Mouse (Mus musculus) frontal cortex, postnatal 10 days (tissue): ENCODE measurements around the gene Rufy3.

Source experiments
- DNase-seq, 2 experiments: peaks; one replicate each; pipeline ENCODE4 v3.0.0; 2022; ENCODE audit warnings: low spot score in 2 of 2, mixed read lengths in 1 of 2

Gene Rufy3

GRCm38 (mm10) chr5:88629125-88629524, 64.3 kb downstream of the Rufy3 start:
- no peak for DNase-seq

DNA sequence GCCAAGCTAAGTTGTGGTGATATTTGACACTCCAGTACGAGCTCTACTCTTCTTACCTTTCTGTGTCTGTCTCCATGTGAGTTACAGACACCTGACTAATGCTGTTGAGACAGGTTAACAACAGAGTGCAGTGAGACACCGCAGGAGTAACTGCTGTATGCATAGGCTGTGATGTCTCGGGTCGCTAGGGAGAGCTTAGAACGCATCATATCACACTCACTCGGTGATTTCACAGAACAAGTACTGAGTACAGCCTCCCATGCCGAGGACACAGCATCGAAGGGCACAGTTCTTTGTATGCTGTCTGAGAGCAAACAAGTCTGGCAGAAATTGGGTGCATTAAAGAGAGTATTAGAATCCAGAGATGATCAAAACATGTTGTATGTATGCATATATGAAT, 65.1 kb downstream of the Rufy3 start:
- no peak for DNase-seq

DNA sequence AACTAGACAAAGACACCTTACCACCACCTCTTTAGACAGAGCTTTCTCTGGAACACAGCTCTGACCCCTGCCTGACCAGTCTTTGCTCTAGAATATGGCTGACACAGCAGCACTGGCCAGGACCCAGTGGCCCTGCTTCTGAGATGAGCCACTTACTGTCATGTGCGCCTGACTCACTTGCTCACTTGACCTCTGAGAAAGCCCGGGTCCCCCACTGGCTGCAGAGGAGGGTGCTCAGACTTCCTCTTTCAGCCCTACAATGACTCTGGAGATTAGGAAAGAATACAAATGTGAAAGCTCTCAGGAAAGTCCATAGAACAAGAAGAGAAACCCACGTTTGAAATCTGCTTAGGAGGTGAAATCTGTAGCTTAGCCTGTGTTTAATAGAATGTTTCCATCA, 66.0 kb downstream of the Rufy3 start:
- DNase-seq, result no peak

DNA sequence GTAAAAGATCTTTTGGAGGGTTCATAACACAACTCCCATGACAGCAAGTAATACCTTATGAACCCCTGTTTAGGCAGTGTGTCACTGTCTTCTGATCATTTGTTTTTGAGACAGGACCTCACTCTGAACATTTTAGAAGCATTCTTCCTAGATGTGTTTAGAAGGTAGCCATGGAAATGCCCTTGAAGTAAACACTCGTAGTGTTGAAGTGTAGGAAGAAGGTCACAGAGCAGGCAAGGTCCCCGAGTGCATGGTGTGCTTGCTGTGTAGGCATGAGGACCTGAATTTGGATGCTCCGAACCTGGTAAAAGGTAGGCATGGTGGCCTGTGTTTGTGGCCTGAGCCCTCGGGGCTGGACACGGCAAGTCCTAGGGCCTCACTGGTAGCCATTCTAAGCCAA, 66.7 kb downstream of the Rufy3 start:
- no peak for DNase-seq

DNA sequence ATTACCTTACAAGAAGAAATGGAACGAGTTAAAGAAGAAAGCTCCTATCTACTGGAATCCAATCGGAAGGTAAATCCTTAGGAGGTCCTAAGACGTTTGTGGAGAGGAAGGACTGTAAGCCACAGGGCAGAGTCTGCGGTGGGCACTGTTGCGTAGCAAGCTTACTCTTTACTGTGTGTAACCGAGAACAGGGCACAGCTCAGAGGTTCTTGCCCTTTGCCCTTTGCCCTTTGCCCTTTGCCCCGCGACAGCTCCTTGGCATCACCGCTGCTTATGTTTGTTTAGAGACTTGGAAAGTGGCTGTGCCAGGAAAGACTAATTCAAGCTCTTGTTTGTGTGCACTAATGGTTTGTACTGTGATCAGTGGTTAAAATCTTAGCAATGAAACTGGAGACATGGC, 67.6 kb downstream of the Rufy3 start:
- no peak for DNase-seq

GRCm38 (mm10) chr5:88634076-88634475, 69.2 kb downstream of the Rufy3 start:
- no peak for DNase-seq

DNA sequence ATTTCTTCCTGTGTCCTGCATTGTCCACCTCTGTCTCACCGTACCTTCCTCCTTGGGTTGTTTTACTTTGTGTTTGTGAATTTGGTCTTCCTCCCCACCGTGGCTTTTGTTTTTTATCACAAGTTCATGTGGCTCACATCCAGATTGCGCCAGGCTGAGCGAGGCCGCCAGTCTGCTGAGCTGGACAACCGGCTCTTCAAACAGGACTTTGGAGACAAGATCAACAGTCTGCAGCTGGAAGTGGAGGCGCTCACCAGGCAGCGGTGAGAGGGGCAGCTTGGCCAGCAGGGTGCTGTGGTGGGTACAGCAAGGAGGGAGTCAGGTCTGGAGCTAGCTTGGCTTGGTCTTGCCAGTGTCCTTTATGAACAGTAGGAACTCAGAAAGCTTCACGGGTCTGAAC, 77.9 kb downstream of the Rufy3 start:
- no peak for DNase-seq

DNA sequence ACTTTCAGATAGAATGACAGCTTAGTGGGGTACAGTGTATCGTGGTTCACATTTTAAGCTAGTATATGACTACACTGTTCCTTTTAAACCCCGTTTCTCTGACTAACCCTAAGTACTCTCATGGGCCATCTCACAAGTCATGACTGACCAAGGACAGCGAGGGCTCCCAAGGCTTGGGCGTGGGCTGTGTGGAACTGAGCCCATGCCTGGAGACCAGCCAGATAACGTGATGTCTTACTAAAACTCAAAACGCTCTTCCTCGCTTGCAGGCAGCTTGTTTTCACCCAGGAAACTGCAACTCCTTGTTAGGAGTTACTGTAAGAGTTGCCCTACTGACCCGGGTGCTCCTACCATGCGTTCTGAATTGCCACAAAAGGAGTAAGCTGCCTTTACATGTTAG, 78.7 kb downstream of the Rufy3 start:
- DNase-seq, result no peak

- no peak for DNase-seq
Observed at GRCm38 (mm10) chr5:88644901-88645300, 80.1 kb downstream of the Rufy3 start.

GRCm38 (mm10) chr5:88645405-88645804, 80.6 kb downstream of the Rufy3 start:
- DNase-seq, result no peak

DNA sequence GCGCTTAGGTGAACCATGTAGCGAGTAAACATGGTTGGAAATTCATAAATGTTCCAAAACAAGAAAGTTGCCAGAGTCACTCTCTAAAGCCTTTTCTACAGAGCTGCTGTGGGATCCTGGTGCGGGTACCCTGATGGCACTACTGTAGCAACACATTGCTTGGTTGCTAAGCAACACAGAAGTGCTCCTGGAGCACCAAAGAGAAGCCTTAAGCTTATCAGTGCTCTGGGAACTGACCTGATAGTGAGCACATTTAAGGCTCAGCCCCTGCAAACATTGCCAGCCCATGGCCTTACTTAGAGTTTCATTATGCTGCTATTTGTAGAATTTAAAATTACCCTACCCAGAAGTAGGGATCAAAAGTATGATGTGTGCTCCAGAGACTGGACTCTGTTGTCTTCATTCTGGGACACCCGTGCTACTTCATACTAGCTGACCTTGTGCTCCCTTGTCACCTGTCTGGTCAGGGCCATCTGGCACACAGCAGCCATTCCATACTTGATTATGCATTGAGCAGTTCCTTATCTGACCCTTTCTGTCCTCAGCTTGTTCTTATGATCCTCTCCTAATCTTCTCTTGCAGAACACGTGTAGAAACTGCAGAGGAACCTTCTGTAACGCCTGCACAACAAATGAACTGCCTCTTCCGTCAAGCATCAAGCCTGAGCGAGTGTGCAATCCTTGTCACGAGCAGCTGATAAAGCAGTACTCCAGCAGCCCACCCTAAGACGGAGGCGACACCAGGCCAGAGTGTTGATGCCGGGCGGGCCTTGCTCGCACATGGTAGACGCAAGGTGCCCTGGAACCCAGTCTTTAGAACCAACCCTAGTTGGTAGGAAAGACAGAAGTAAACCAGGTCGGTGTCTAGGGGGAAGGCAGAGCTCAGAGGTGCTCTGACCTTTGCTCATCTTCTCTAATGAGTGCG, 84.7 kb downstream of the Rufy3 start:
- DNase-seq, result no peak

DNA sequence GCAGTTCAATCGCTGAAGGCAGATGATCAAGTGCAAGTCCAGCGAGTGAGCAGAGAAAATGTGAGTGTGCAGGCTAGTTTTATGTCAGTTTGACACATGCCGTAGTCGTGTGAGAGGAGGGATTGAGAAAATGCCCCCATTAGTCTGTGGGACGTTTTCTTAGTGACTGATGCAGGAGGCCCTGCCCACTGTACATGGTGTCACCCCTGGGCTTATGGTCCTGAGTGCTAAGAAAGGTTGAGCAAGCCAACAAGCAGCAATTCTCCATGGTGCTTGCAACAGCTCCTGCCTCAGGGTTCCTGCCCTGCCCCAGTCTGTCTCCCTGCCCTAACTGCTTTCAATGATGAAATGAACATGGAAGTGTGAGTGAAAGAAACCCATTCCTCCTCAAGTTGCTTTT, 87.7 kb downstream of the Rufy3 start:
- DNase-seq, result no peak

DNA sequence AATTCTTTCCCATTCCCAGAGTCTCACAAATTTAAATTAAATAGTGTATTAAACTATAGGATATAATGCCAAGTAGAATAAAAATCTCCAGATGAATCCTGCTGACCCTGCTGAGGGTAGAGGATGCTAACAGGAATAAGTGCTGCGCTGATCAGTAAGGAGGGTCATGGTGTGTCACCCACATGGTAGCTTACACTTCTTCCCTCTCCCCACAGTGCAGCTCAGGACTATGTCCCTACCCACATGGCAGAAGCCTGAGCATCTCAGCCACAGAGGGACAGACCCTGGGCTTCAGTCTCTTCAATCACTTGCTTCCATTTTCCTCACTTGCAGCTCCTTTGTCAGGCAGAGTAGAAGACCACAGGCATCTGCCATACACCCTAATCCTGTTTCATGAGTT, 93.0 kb downstream of the Rufy3 start:
- DNase-seq, result no peak

DNA sequence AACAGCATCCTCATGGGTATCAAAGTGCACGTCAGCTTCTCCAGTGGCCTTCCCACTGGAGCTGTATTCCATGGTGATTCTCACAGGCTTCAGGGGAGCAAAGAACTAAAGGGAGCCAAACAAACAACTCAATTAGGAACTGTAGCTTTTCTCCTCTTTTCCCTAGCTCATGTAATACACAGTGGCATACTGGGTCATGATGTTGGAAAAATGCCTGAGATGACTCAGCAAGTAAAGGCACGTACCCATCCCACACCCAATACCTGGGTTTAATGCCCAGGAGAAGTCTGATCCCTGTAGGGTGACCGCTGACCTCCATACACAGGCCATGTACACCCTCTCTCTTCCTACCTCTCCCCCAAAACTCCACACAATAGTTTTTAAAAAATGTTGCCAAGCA, 98.3 kb downstream of the Rufy3 start:
- DNase-seq, result no peak

- no peak for DNase-seq
Observed at GRCm38 (mm10) chr5:88663875-88664274, 99.0 kb downstream of the Rufy3 start.

DNA sequence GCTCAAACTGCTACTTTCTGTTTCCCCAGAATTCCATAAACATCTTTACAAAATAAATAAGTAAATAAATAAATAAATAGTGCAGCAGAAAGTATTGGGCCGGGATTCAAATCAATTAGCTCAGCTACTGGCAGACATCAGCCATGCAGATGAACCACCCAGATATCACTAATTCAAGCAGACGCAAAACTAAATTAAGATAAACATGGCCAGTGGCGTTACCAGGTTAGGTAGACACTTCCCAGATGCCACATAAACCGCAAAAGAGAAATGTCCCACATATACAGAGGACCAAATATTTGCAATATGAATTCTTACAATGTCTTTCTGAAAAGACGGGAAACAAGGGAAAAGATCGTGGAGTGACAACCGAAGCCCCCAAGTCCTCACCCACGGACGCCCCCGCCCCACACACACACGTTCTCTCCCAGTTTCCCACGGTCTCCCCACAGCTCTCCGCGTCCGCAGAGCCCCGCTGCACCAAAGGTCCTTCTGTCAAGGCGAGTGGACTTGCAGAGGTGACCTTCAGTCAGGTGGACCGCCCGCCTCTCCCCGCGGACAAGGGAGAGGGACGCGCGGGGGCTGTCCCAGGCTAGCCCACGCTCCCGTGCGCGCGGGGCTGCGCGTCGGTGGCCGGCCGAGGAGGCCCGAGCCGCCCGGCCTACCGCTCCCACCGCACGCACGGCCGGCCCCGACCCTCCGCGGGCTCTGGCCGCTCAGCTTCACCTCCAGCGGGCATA, 110.0 kb downstream of the Rufy3 start:
- DNase-seq, result peak; percentile 24 to 35

GRCm38 (mm10) chr5:88675443-88676387, 110.9 kb downstream of the Rufy3 start, which contains the start of gene Grsf1:
Gene Grsf1 (minus strand): TSS chr5:88676171.
- DNase-seq, result peak; percentile 81 to 88

DNA sequence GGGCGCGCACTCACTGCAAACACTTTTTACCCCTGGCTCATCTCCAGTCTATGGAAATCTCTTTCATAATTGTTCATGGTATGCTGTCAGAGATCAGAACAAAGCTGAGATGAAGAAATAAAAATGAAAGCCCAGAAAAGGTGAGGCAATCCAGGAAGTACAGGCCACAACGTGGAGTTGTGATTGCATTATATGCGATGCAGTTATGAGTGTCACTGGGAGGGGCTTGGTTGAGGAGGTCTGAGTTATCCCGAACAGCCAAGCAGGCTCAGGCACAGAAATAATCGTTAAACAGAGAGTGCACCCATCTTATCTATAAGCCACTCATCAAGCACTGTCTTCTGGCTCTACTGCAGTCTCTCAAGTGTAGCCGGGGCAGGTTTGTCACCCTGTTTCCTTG, 114.1 kb downstream of the Rufy3 start:
- DNase-seq, result no peak

DNA sequence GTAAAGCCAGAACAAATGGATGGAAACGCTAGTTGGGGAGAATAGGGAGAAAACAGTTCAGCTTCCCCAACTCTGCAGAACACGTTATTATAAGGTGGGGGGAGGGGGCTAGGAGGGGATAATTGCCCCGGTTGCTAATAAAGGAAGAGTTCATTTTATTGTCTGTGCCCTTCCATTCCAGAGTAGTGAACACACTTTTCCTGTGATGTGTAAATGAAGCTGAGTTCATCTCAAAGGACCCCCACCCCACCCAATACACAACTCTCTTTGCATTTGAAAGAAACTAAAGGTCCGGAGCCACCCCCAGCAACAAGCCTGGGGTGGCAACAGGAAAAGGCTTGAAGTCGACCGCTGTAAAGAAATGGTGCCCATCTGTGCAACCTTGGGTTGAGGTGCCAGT, 114.5 kb downstream of the Rufy3 start:
- DNase-seq, result no peak

DNA sequence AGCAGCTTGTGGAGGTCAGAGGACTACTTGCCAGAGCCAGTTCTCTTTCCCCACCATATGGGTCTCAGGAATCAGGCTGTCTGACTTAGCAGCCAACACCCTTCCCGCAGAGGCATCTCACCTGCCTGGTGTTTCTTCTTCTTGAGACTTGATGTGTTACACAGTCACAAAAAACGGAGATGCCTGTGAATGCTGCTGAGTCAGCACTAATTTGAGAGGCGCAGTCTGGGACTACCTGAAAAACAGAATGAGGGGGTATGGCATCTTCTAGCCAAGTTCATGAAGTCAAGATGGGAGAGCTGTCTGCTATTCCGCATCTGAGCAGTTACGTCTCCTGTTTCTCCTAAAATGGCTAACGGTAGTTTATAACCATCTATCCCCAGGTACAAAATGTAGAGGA, 115.7 kb downstream of the Rufy3 start:
- DNase-seq, result no peak

DNA sequence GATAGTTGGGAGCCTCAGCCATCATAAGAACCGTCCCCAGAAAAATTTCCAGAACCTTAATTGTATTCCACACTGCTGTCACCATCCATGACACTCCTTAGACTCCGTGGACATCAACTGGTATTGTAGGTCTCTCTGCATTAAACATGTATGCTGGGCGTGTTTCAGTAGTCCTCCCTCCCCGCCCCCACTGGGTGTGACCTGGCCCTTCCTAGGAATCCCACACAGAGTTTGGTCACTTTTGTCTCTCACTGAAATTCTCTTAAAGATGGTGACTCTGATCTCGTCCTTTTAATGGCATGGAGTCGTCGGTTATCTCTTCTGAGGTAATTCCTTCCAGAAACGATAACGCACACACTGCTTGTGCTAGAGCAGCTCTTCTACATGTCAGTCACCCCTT, 118.9 kb downstream of the Rufy3 start:
- no peak for DNase-seq

DNA sequence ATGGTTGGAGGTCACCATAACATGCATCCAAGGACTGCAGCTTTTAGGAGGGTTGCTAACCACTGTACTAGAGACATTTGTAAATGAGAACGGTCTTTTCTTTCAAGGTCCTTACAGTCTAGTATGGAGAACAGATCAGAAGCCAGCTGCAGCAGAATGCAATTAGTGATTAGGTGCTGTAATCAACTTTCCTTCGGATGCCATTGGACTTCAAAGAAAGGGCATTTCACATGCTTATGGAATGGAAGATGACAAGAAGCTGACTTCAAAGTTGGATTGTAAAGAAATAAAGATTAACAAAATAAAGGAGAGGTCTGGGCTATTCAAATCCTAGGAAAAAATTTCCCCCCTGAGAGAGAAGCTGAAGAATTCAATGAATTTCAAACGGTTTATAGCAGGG, 119.4 kb downstream of the Rufy3 start:
- DNase-seq, result no peak
